Mouse (Mus musculus) embryonic facial prominence, embryonic 14.5 days (tissue): ENCODE data around the gene Taf10. TPM values are rescaled to one million over a fixed set of nuclear protein-coding genes. Genes with fewer than 3 reads are reported as not detected.

Experiments used
- ATAC-seq: fragments of 200-750 bp; cut with Nextera tagmentation; 2 replicates; pipeline ENCODE4 v1.8.0; 2017; ENCODE audit warnings: low read depth, moderate number of reproducible peaks, moderate TSS enrichment
- DNase-seq: peaks from one replicate; pipeline ENCODE4 v3.0.0-alpha.2; 2015; ENCODE audit warnings: low spot score
- H3K27ac ChIP-seq: fragments of 300-500 bp; sonication (generic); replicated peaks from 2 replicates; pipeline ENCODE4 v1.5.1; 2014; ENCODE audit warnings: low read depth, mild to moderate bottlenecking, low read length, moderate library complexity
- H3K27me3 ChIP-seq: fragments of 300-500 bp; sonication (generic); replicated peaks from 2 replicates; pipeline ENCODE4 v1.6.1; 2014; ENCODE audit warnings: low read length; ENCODE audit not compliant: control insufficient read depth, insufficient read depth
- H3K36me3 ChIP-seq: fragments of 300-500 bp; sonication (generic); 2 replicates; pipeline ENCODE4 v1.6.1; 2014; ENCODE audit warnings: low read length, mixed read lengths; ENCODE audit not compliant: control insufficient read depth, insufficient read depth
- H3K4me1 ChIP-seq: fragments of 300-500 bp; sonication (generic); 2 replicates; pipeline ENCODE4 v1.6.1; 2014; ENCODE audit warnings: antibody characterized with exemption, low read length; ENCODE audit not compliant: control insufficient read depth, insufficient read depth
- H3K4me2 ChIP-seq: fragments of 300-500 bp; sonication (generic); 2 replicates; pipeline ENCODE4 v1.6.1; 2014; ENCODE audit warnings: low read depth, mild to moderate bottlenecking, low read length, moderate library complexity, mixed read lengths
- H3K4me3 ChIP-seq: fragments of 300-500 bp; sonication (generic); 2 replicates; pipeline ENCODE4 v1.5.1; 2014; ENCODE audit warnings: low read depth, mild to moderate bottlenecking, low read length
- H3K9ac ChIP-seq: fragments of 300-500 bp; sonication (generic); 2 replicates; pipeline ENCODE4 v1.6.1; 2014; ENCODE audit warnings: low read depth, mild to moderate bottlenecking, low read length, moderate library complexity, mixed read lengths
- H3K9me3 ChIP-seq: fragments of 300-500 bp; sonication (generic); 2 replicates; pipeline ENCODE4 v1.6.1; 2016; ENCODE audit warnings: low read length; ENCODE audit not compliant: control insufficient read depth
- WGBS: fragments of 180-500 bp; shearing (Covaris S2); extraction: QIAGEN DNeasy Blood & Tissue Kit; methylation state at CpG from one replicate; pipeline ENCODE4 v1.1.7; 2014; 5-methylcytosine and 5-hydroxymethylcytosine counted together
- polyA plus RNA-seq: library from polyadenylated mRNA; unstranded; fragments of >200 nt; fragmentation: Nextera tagmentation; extraction: Ambion mirVana; gene quantifications from 2 replicates; pipeline ENCODE4 v1.2.1, GENCODE M21; 2014

Gene Taf10
- 163 and 166 TPM in 2 replicates for polyA plus RNA-seq

- peaks cover 5% of the 10 kb centered on the region; the same call in 1 of the 2 replicates for H3K4me1 ChIP-seq
- peak within 1 kb of the TSS; percentile 75 for H3K4me3 ChIP-seq
- peaks cover 63% of the 10 kb centered on the region for H3K36me3 ChIP-seq
- DNase-seq (peak; percentile 95), ATAC-seq (peak; percentile 98)
- H3K4me2 ChIP-seq, result peak within 1 kb of the TSS; percentile 83
- H3K27ac ChIP-seq, result peak within 1 kb of the TSS; percentile 49
- H3K27me3 ChIP-seq, result no peaks in the 10 kb centered on the region
- peak within 1 kb of the TSS; percentile 89 for H3K9ac ChIP-seq
- WGBS, result 1% methylated on average over 10 of the region's 67 CpGs
- no peaks in the 10 kb centered on the region for H3K9me3 ChIP-seq
These were observed at the start of gene Taf10 for GRCm38 (mm10) chr7:105743926-105744590. TSS of gene Taf10 (minus strand) at chr7:105744361.

DNA sequence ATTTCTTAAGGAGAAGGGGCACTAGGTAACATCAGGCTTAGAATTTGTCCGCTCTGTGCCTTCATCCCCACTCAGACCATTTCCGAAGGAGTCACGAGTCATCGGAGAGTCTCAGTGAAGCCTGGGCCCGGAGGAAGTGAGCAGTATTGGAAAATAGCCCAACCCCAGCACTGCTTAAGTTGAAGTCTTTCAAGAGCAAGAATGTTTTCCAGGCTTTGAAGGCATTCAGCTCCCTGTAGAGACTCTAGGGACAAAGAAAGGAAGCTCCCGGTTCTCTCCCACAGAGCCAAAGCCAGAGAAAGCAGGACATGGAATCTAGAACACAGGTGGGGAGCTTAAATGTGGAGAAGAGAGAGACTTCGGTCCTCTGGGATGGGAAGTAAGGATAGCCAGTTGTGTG is 49.5 kb upstream of the Taf10 start:
- Histone ChIP-seq H3K36me3 (no peaks in the 10 kb centered on the region), H3K27me3 (no peaks in the 10 kb centered on the region), H3K9ac (no peak overlapping the region), H3K4me1 (no peaks in the 10 kb centered on the region), H3K4me3 (no peak overlapping the region), H3K27ac (no peak overlapping the region), H3K9me3 (no peaks in the 10 kb centered on the region), H3K4me2 (no peak overlapping the region)
- DNase-seq (no peak), ATAC-seq (no peak)
- WGBS, result 68% methylated on average over 7 of the region's 7 CpGs

- Histone ChIP-seq H3K4me2 (no peak overlapping the region), H3K4me1 (peaks cover 8% of the 10 kb centered on the region), H3K36me3 (peaks cover 2% of the 10 kb centered on the region; the same call in 1 of the 2 replicates), H3K9me3 (no peaks in the 10 kb centered on the region), H3K27me3 (no peaks in the 10 kb centered on the region), H3K27ac (no peak overlapping the region), H3K4me3 (no peak overlapping the region), H3K9ac (no peak overlapping the region)
- 79% methylated on average over 1 of the region's 1 CpGs for WGBS
- DNase-seq, result no peak
- ATAC-seq, result no peak
These were observed 47.0 kb upstream of the Taf10 start for GRCm38 (mm10) chr7:105791147-105791546.

DNA sequence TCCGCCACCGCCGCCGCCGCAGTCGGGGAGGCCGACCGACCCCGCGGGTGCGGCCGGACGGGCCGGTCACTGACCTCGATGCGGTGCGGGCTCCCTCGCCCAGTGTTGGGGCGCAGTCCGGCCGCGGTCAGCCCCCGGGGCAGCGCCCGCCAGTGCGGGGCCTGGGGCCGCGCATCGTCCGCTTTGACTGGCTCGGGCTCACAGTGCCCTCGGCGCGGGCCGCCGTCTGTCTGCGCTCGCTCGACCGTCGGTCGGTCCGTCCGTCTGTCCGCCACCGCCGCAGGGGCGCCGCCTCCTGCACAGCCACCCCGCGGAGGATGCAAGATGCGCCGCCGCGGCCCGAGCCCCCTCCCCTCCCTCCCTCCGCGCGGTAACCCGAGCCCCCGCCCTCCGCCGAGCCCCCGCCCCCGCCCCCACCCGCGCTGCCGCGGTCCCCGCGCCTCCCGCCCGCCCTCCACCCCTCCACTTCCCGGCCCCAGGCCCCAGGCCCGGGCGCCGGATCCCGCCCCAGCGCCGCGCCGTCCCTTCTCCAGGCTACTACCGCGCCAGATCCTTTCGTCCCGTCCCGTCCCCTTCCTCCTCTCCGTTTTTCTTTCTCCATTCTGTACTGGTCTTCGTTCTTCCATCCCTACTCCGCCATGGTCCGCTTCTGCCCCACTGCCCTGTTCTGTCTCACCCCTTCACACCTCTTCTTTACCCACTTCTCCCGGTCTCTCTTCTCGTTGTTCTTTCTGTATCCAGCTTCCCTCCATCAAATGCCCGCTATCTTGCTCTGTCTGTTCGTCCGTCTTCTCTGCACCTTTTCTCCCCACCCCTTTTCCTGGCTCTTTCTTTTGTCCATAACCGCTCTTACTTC is 43.4 kb upstream of the Taf10 start, which contains the start of gene Dchs1:
Gene Dchs1, minus strand, starts transcription at position 370 of the 856 bp plus-strand sequence.
- Histone ChIP-seq H3K4me3 (peak within 1 kb of the TSS; percentile 97), H3K9ac (peak within 1 kb of the TSS; percentile 99), H3K9me3 (no peaks in the 10 kb centered on the region), H3K4me1 (peaks cover 34% of the 10 kb centered on the region), H3K27me3 (no peaks in the 10 kb centered on the region), H3K27ac (peak within 1 kb of the TSS; percentile 94), H3K36me3 (peaks cover 16% of the 10 kb centered on the region), H3K4me2 (peak within 1 kb of the TSS; percentile 77)
- DNase-seq (peak; percentile 69), ATAC-seq (peak; percentile 82)
- WGBS, result under 1% methylated on average over 27 of the region's 97 CpGs

GRCm38 (mm10) chr7:105786506-105787284 is 42.5 kb upstream of the Taf10 start:
- 3% methylated on average over 19 of the region's 20 CpGs for WGBS
- Histone ChIP-seq H3K27ac (peak overlapping the region; percentile 94), H3K4me3 (peak overlapping the region; percentile 97), H3K9me3 (no peaks in the 10 kb centered on the region), H3K9ac (peak overlapping the region; percentile 99), H3K4me1 (peaks cover 34% of the 10 kb centered on the region), H3K27me3 (no peaks in the 10 kb centered on the region), H3K36me3 (peaks cover 20% of the 10 kb centered on the region), H3K4me2 (peak overlapping the region; percentile 77)
- no peak for DNase-seq
- peak; percentile 58 for ATAC-seq

- peak overlapping the region; percentile 77 for H3K4me2 ChIP-seq
- H3K9ac ChIP-seq, result peak overlapping the region; percentile 37; the same call in 1 of the 2 replicates
- H3K27me3 ChIP-seq, result no peaks in the 10 kb centered on the region
- DNase-seq (no peak), ATAC-seq (no peak)
- WGBS, result 18% methylated on average over 4 of the region's 4 CpGs
- H3K4me1 ChIP-seq, result peaks cover 38% of the 10 kb centered on the region
- peak overlapping the region; percentile 4; the same call in 1 of the 2 replicates for H3K4me3 ChIP-seq
- no peaks in the 10 kb centered on the region for H3K9me3 ChIP-seq
- peaks cover 39% of the 10 kb centered on the region for H3K36me3 ChIP-seq
- no peak overlapping the region for H3K27ac ChIP-seq
These were observed 40.4 kb upstream of the Taf10 start for GRCm38 (mm10) chr7:105784556-105784955.

DNA sequence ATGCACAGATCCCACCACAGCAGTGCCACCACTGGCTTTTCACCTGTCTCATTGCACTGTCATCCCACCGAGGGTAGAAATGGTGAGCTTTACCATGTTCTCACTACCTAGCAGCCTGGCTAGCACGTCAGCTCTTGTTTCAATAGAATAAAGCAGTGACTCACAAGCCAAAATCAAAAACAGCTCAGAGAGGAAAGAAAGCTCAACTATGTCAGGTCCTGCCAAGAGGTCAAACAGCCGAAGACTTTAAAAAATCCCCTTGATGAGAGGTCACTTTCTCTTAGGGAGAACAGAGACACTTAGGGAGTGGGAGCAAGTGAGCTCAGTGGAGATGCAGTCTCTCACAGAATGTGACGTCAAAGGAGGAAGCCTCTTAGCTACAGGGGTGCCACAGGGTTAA is 39.7 kb upstream of the Taf10 start:
- Histone ChIP-seq H3K27me3 (no peaks in the 10 kb centered on the region), H3K9me3 (no peaks in the 10 kb centered on the region), H3K4me1 (peaks cover 45% of the 10 kb centered on the region), H3K4me3 (no peak overlapping the region), H3K27ac (no peak overlapping the region), H3K9ac (no peak overlapping the region), H3K4me2 (peak overlapping the region; percentile 77; the same call in 1 of the 2 replicates), H3K36me3 (peaks cover 39% of the 10 kb centered on the region)
- no peak for ATAC-seq
- WGBS, result 27% methylated on average over 4 of the region's 4 CpGs
- no peak for DNase-seq
